Mouse (Mus musculus) erythroblast, embryonic 14.5 days (primary cell): ENCODE results near the gene Cacna1s. TPM values are rescaled to one million over a fixed set of nuclear protein-coding genes. Genes with fewer than 3 reads are reported as not detected.

Experiments used
- H3K27me3 ChIP-seq: 2 replicates; pipeline ENCODE4 v1.6.1; 2012; ENCODE audit warnings: inconsistent platforms; ENCODE audit not compliant: control insufficient read depth
- H3K36me3 ChIP-seq: 2 replicates; pipeline ENCODE4 v1.6.1; 2012; ENCODE audit warnings: mild to moderate bottlenecking, inconsistent platforms; ENCODE audit not compliant: control insufficient read depth
- H3K4me1 ChIP-seq: 2 replicates; pipeline ENCODE4 v1.6.1; 2012; ENCODE audit warnings: inconsistent platforms; ENCODE audit not compliant: control insufficient read depth
- H3K4me3 ChIP-seq: replicated peaks from 2 replicates; pipeline ENCODE3; 2012; ENCODE audit warnings: moderate library complexity, mild to moderate bottlenecking, inconsistent platforms
- H3K9me3 ChIP-seq: 2 replicates; pipeline ENCODE4 v1.6.1; 2012; ENCODE audit warnings: low read length, inconsistent platforms, mixed read lengths; ENCODE audit not compliant: control insufficient read depth
- GATA1 ChIP-seq: IDR thresholded peaks from 2 replicates; pipeline ENCODE4 v1.6.1; 2012; ENCODE audit warnings: low read length, inconsistent platforms, mixed read lengths
- TAL1 ChIP-seq: IDR thresholded peaks from 3 replicates; pipeline ENCODE4 v1.6.1; 2012; ENCODE audit warnings: low read length, inconsistent platforms, mixed read lengths
- polyA plus RNA-seq: library from polyadenylated mRNA; stranded (reverse); fragments of >175 nt; gene quantifications from 2 replicates; pipeline ENCODE4 v1.2.3, GENCODE M21; 2012

Gene Cacna1s
- polyA plus RNA-seq, 1 experiment = not detected

GRCm38 (mm10) chr1:136136547-136136946, 84.0 kb downstream of the Cacna1s start:
- TF ChIP-seq GATA1 = no peak
- TF ChIP-seq TAL1 = no peak
- no peaks in the 10 kb centered on the region for H3K9me3 ChIP-seq
- peaks cover 98% of the 10 kb centered on the region for H3K4me1 ChIP-seq
- no peak overlapping the region for H3K4me3 ChIP-seq
- peaks cover 13% of the 10 kb centered on the region for H3K27me3 ChIP-seq
- no peaks in the 10 kb centered on the region for H3K36me3 ChIP-seq

DNA sequence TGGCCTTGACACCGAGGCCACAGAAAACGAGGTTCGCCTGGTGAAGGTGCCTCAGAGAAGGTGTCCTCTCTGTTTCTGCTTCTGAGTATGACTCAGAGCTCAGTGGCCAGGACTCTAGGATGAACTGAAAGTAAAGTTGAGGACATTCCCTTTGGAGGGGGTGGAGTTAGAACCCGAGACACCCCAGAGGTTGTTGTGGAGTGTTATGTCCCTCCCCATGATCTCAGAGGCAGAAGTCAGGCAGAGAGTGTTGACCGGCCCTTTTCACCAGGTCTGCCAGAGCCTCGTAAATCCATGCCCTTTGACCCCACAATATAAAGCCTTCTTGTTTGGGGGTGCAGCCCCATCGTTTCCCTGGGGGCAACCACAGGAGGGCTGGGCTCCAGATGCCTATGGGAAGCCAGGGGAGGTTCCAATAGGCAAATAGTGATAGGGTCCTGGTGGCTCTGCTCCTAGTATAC, 84.6 kb downstream of the Cacna1s start:
- no peaks in the 10 kb centered on the region for H3K36me3 ChIP-seq
- H3K4me1 ChIP-seq = peaks cover 98% of the 10 kb centered on the region
- H3K27me3 ChIP-seq = peaks cover 8% of the 10 kb centered on the region
- no peak for TF ChIP-seq GATA1
- TF ChIP-seq TAL1 = no peak
- no peak overlapping the region for H3K4me3 ChIP-seq
- no peaks in the 10 kb centered on the region for H3K9me3 ChIP-seq

DNA sequence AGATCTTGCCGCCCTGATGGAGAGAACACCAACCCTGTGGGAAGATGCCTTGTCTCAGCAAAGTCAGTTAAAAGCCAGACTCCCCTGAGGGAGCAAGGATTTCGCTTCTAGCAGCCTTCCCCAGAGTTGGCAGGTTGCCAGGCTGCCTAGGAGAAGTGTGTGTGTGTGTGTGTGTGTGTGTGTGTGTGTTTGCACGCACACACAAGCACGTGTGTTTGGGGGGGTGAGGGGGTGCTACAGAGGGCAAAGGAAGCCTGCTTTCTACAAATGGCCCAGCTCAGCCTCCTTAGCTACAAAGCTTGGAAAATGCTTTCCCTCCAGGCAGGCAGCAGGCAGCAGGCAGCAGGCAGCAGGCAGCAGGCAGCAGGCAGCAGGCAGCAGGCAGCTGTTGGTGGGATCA, 85.0 kb downstream of the Cacna1s start:
- H3K36me3 ChIP-seq = no peaks in the 10 kb centered on the region
- 0 out of 2 replicates have a peak, but pooled peaks cover 4% of the 10 kb centered on the region for H3K27me3 ChIP-seq
- H3K4me1 ChIP-seq = peaks cover 98% of the 10 kb centered on the region
- no peak overlapping the region for H3K4me3 ChIP-seq
- H3K9me3 ChIP-seq = no peaks in the 10 kb centered on the region
- TF ChIP-seq TAL1 = no peak
- TF ChIP-seq GATA1 = no peak

DNA sequence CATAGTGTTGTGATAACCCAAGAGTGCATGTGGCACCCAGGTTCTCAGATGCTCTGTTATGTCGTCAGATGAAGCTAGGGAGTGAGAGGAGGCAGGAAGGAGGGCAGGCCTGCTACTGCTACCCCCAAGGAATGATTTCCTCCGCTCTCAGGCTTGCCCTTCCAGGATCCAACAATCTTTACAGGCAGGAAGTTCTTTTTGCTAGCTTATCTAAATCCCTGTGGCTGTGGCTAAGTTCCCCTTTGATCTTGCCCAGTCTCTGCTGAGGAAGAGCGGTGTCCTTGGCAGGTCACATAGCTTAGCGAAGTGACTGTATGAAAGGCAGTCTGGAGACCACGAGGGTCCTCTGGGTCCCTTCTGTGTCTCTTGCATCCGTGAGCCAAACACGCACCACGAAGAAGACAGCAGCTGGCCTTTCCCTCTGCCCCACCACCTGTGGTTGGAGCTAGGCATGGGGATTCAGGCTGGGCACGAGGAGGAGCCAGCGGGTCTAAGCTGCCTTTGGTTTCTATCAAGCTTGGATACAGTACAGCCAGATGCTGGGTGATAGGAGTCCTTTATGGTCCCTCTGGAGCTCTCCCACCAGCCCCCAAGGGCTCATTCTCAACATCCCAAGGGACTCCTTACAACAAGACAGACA, 85.8 kb downstream of the Cacna1s start:
- H3K36me3 ChIP-seq = no peaks in the 10 kb centered on the region
- no peaks in the 10 kb centered on the region for H3K9me3 ChIP-seq
- H3K27me3 ChIP-seq = no peaks in the 10 kb centered on the region
- H3K4me1 ChIP-seq = peaks cover 94% of the 10 kb centered on the region
- no peak for TF ChIP-seq TAL1
- TF ChIP-seq GATA1 = no peak
- H3K4me3 ChIP-seq = no peak overlapping the region

DNA sequence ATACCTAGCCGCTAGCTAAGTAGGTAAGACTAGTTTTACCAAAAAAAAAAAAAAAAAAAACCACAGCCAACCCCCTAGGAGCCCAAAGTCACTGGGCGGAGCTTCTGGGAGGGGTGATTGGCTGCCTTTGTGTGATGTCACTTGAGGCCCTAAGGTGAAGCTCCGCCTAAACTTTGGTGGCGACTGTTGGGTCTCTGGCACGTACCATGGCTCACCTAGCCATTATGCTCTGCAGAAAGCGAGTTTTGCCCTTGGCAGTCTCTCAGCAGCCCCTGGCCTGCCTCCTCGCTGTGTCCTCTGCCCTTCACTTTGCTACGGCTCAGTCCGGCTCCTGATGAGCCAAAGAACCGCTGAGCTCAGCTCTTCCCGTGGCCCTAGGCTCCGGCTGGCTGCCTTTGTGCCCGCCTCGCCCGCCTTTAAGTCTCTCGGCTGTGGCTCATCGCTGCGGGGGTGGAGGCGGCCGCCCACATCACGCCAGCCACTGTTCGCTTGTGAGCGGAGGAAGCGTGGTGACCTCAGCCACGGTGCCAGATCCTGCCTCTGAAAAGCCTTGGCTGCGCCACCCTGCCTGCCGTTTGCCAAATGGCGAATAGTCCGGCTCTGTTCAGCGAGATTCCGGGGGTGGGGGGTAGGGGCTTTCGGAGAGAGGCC, 87.6 kb downstream of the Cacna1s start:
- Histone ChIP-seq H3K36me3 (no peaks in the 10 kb centered on the region), H3K4me3 (peak overlapping the region; percentile 81), H3K4me1 (peaks cover 84% of the 10 kb centered on the region), H3K27me3 (no peaks in the 10 kb centered on the region), H3K9me3 (no peaks in the 10 kb centered on the region)
- TF ChIP-seq GATA1 (no peak), TAL1 (no peak)

DNA sequence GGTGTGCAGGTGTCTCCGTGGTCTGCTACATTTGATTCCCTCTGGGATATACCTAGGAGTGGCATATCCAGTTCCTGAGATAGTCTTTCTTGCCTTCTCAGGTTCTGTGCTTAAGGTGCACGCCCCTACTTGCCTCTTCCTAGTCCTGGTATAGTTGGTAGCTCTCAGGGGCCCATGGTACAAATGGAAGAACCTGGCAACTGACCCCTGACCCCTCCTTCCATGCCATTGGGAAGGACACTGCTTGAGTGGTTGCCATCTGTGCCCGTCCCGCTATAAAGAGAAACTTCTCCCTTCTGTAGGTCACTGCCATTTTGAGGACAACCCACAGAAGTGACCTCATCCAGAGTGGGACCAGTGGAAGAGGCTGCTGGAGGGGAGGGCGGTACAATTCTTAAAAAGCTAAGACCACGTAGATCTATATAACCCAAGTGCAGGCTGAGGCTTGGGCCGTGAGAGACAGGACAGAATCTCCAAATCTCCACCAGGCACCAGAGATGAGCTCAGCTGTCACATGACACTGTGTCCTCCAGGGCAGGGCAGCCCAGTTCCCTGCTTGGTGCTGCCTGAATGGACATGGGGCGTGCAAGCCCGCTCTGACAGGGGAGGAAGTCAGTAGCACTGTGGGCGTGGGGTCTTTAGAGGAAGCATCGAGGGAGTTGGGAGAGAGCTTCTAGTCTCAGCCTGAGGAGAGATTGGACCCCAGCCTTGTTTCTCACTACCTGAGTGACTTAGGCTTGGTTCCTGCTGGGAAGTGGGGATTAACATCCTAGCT, 88.8 kb downstream of the Cacna1s start:
- no peaks in the 10 kb centered on the region for H3K27me3 ChIP-seq
- H3K4me3 ChIP-seq = no peak overlapping the region
- peaks cover 83% of the 10 kb centered on the region for H3K4me1 ChIP-seq
- TF ChIP-seq TAL1 = no peak
- no peak for TF ChIP-seq GATA1
- H3K9me3 ChIP-seq = no peaks in the 10 kb centered on the region
- H3K36me3 ChIP-seq = peaks cover 2% of the 10 kb centered on the region

GRCm38 (mm10) chr1:136142336-136142735, 89.8 kb downstream of the Cacna1s start:
- Histone ChIP-seq H3K36me3 (peaks cover 4% of the 10 kb centered on the region), H3K4me3 (no peak overlapping the region), H3K9me3 (no peaks in the 10 kb centered on the region), H3K4me1 (peaks cover 83% of the 10 kb centered on the region), H3K27me3 (no peaks in the 10 kb centered on the region)
- no peak for TF ChIP-seq GATA1
- TF ChIP-seq TAL1 = no peak

- peaks cover 15% of the 10 kb centered on the region for H3K36me3 ChIP-seq
- H3K4me1 ChIP-seq = peaks cover 82% of the 10 kb centered on the region
- no peaks in the 10 kb centered on the region for H3K27me3 ChIP-seq
- H3K4me3 ChIP-seq = no peak overlapping the region
- 0 out of 2 replicates have a peak, but pooled peaks cover 3% of the 10 kb centered on the region for H3K9me3 ChIP-seq
- no peak for TF ChIP-seq TAL1
- TF ChIP-seq GATA1 = no peak
These were observed 91.0 kb downstream of the Cacna1s start for GRCm38 (mm10) chr1:136143514-136143913.

DNA sequence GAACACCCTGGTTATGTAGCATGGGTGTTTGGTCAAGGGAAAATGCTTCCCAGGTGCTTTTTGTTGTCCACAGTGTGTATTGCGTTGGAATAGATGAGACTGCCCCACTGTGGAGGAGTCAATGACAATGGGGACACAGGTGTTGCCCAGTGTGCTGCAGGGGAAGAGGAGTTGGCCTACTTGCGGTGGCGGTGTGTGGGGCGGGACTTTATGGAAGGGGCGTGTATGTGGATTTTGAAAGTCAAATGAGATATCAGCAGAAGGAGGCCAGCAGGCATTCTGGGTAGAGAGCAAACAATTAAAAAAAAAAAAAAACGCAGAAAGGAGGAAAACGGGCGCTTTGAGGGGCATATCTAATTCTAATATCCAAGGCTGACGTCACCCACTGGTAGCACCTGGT, 97.2 kb downstream of the Cacna1s start:
- TF ChIP-seq TAL1 = no peak
- TF ChIP-seq GATA1 = no peak
- peaks cover 44% of the 10 kb centered on the region for H3K4me1 ChIP-seq
- peaks cover 29% of the 10 kb centered on the region for H3K36me3 ChIP-seq
- H3K4me3 ChIP-seq = no peak overlapping the region
- H3K9me3 ChIP-seq = 0 out of 2 replicates have a peak, but pooled peaks cover 3% of the 10 kb centered on the region
- no peaks in the 10 kb centered on the region for H3K27me3 ChIP-seq
